Mouse (Mus musculus) yolk sac, embryonic 10.5 days (tissue): ENCODE measurements at regions not wholly inside any gene's neighbourhood (a gene's known extent, or its start where the extent isn't known, plus 50 kb on each side); places are given as distances from the start of the nearest gene placed in this dataset.

ENCODE experiments used
- DNase-seq: peaks from one replicate; pipeline ENCODE4 v3.0.0-alpha.2; 2017; ENCODE audit warnings: low spot score

GRCm38 (mm10) chr17:62077604-62078003 lies 803.5 kb downstream of the Efna5 start:
- DNase-seq: no peak

DNA sequence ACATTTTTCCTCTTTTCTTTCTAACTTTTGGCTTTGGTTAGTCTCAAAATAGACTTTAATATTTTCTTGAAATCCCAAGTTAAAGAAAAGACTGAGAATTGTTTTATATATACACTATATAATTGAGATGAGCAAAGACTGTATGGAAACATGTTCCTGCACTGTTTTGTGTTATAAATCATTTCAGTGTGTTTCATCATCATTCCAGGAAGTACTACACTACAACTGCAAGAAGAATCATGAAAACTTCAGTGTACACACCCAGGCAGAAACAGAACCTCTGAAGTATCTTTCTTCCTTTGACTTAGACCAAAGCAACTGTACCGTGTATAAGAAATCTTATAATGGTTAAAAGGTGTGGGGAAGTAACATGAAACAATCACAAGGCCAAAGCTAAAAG lies 816.2 kb downstream of the Efna5 start:
- DNase-seq: no peak

DNA sequence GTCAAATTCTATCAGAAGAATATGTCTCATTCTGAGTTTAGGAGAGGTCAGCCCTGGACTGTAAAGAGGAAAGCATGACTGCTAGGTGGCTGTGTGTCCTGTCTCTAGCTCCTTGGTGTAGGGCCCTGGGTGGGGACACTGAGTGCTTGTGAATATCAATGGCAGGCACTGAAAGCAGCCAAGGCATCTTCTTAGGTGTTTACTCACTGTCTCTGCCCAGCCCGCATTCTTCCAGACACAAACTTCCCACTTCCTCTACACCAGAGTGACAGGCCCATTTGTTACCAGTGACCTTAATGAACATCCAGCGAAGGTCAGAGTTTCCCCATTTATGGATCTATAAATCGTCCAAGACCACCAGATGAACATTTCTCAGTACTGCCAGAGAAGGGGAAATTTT lies 823.1 kb downstream of the Efna5 start:
- DNase-seq: no peak

DNA sequence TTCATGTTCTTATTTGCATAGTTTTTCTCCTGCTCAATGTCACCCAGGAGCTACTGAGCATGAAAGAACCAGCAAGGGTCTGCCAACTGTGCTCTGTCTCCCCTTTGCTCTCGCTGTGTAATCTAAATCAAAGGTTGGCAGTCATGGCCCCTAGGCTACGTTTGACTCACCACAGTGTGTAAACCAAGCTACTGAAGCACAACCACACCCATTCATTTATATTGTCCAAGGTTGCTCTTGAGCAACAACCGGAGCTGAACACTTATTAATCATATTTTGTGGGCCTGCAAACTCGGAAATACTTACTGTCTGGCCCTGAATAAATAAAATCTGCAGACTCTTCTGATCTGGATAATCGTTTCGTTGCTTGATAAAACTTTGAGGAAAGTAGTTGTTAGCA lies 826.3 kb downstream of the Efna5 start:
- DNase-seq: no peak

DNA sequence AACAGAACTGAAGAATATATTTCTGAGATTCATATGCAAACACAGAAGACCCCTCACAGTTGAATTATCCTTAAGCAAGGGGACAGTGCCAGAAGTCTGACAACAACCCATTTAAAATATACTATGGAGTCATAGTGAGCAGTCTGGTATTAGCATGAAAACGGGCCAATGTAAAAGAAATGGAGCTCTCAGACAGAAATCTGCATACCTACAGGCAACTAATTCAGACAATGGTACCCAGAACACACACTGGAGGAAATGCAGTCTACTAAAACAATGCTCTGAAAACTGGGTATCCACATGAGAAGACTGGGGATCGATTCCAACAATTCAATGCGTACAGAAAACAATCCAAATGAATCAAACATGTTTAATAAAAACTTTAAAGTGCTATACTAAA lies 832.1 kb downstream of the Efna5 start:
- DNase-seq: no peak

GRCm38 (mm10) chr17:62030614-62031013 lies 850.5 kb downstream of the Efna5 start:
- DNase-seq: no peak
